Mouse (Mus musculus): ENCODE data around the gene Aff1. TPM values are rescaled to one million over a fixed set of nuclear protein-coding genes. Genes with fewer than 3 reads are reported as not detected.

The Aff1 gene
- polyA plus RNA-seq, 1 experiment from 2014 or later, result 9.9 TPM

GRCm38 (mm10) chr5:103854807-103855194 is 162.6 kb downstream of the Aff1 start:
- 92% methylated on average over 5 of the region's 5 CpGs for WGBS
- H3K4me2 ChIP-seq (ENCODE audit: low read length), result no peak overlapping the region
- H3K4me1 ChIP-seq (ENCODE audit: control insufficient read depth in 2 of 2, insufficient read depth in 2 of 2, low read length in 2 of 2), result peaks cover 6 to 8% of the 10 kb centered on the region in 2 experiments; a peak in 3 of 4 replicates
- H3K27me3 ChIP-seq (ENCODE audit: control insufficient read depth, insufficient read depth, low read length), result no peaks in the 10 kb centered on the region
- H3K9ac ChIP-seq (ENCODE audit: low read length), result no peak overlapping the region
- no peak for ATAC-seq (ENCODE audit: insufficient number of reproducible peaks, insufficient read depth, low FRiP score, low read depth)
- peaks cover 33% of the 10 kb centered on the region for H3K36me3 ChIP-seq (ENCODE audit: control insufficient read depth, insufficient read depth, low read length)
- no peak overlapping the region for H3K4me3 ChIP-seq (ENCODE audit: control insufficient read depth in 1 of 2, insufficient read depth in 1 of 2, low read depth in 1 of 2, low read length in 2 of 2)
- H3K27ac ChIP-seq (replicated peaks in 1 of 2; ENCODE audit: control insufficient read depth in 1 of 2, insufficient read depth in 1 of 2, low read depth in 2 of 2, low read length in 2 of 2), result no peak overlapping the region
- no peaks in the 10 kb centered on the region for H3K9me3 ChIP-seq (ENCODE audit: control insufficient read depth, low read length)

GRCm38 (mm10) chr5:103855483-103856211 is 163.5 kb downstream of the Aff1 start:
- WGBS, result 79% methylated on average over 14 of the region's 14 CpGs
- H3K36me3 ChIP-seq (ENCODE audit: control insufficient read depth, insufficient read depth, low read length), result peaks cover 26% of the 10 kb centered on the region
- no peaks in the 10 kb centered on the region for H3K9me3 ChIP-seq (ENCODE audit: control insufficient read depth, low read length)
- ATAC-seq (ENCODE audit: insufficient number of reproducible peaks, insufficient read depth, low FRiP score, low read depth), result 0 out of 2 replicates have a peak, but pooled peaks have one; percentile 18
- H3K4me3 ChIP-seq (ENCODE audit: control insufficient read depth in 1 of 2, insufficient read depth in 1 of 2, low read depth in 1 of 2, low read length in 2 of 2), result no peak overlapping the region
- peaks cover 6 to 8% of the 10 kb centered on the region in 2 experiments; a peak in 3 of 4 replicates for H3K4me1 ChIP-seq (ENCODE audit: control insufficient read depth in 2 of 2, insufficient read depth in 2 of 2, low read length in 2 of 2)
- no peak overlapping the region for H3K27ac ChIP-seq (replicated peaks in 1 of 2; ENCODE audit: control insufficient read depth in 1 of 2, insufficient read depth in 1 of 2, low read depth in 2 of 2, low read length in 2 of 2)
- no peaks in the 10 kb centered on the region for H3K27me3 ChIP-seq (ENCODE audit: control insufficient read depth, insufficient read depth, low read length)
- H3K4me2 ChIP-seq (ENCODE audit: low read length), result no peak overlapping the region
- H3K9ac ChIP-seq (ENCODE audit: low read length), result no peak overlapping the region

- ATAC-seq (ENCODE audit: insufficient number of reproducible peaks, insufficient read depth, low FRiP score, low read depth), result no peak
- Histone ChIP-seq H3K4me2 (ENCODE audit: low read length) (no peak overlapping the region), H3K4me3 (ENCODE audit: control insufficient read depth in 1 of 2, insufficient read depth in 1 of 2, low read depth in 1 of 2, low read length in 2 of 2) (no peak overlapping the region), H3K9me3 (ENCODE audit: control insufficient read depth, low read length) (no peaks in the 10 kb centered on the region), H3K27me3 (ENCODE audit: control insufficient read depth, insufficient read depth, low read length) (no peaks in the 10 kb centered on the region), H3K9ac (ENCODE audit: low read length) (no peak overlapping the region), H3K4me1 (ENCODE audit: control insufficient read depth in 2 of 2, insufficient read depth in 2 of 2, low read length in 2 of 2) (peaks cover 6 to 8% of the 10 kb centered on the region in 2 experiments; a peak in 3 of 4 replicates), H3K36me3 (ENCODE audit: control insufficient read depth, insufficient read depth, low read length) (peaks cover 18% of the 10 kb centered on the region), H3K27ac (replicated peaks in 1 of 2; ENCODE audit: control insufficient read depth in 1 of 2, insufficient read depth in 1 of 2, low read depth in 2 of 2, low read length in 2 of 2) (no peak overlapping the region)
- 59% methylated on average over 5 of the region's 5 CpGs for WGBS
Measured at GRCm38 (mm10) chr5:103856286-103857009, 164.3 kb downstream of the Aff1 start.

- no peak overlapping the region for H3K27ac ChIP-seq (replicated peaks in 1 of 2; ENCODE audit: control insufficient read depth in 1 of 2, insufficient read depth in 1 of 2, low read depth in 2 of 2, low read length in 2 of 2)
- no peak overlapping the region for H3K9ac ChIP-seq (ENCODE audit: low read length)
- no peak overlapping the region for H3K4me3 ChIP-seq (ENCODE audit: control insufficient read depth in 1 of 2, insufficient read depth in 1 of 2, low read depth in 1 of 2, low read length in 2 of 2)
- H3K36me3 ChIP-seq (ENCODE audit: control insufficient read depth, insufficient read depth, low read length), result peaks cover 11% of the 10 kb centered on the region
- no peaks in the 10 kb centered on the region for H3K27me3 ChIP-seq (ENCODE audit: control insufficient read depth, insufficient read depth, low read length)
- no peaks in the 10 kb centered on the region for H3K9me3 ChIP-seq (ENCODE audit: control insufficient read depth, low read length)
- WGBS, result 84% methylated on average over 2 of the region's 2 CpGs
- H3K4me1 ChIP-seq (ENCODE audit: control insufficient read depth in 2 of 2, insufficient read depth in 2 of 2, low read length in 2 of 2), result peaks cover 6 to 8% of the 10 kb centered on the region in 2 experiments; a peak in 3 of 4 replicates
- ATAC-seq (ENCODE audit: insufficient number of reproducible peaks, insufficient read depth, low FRiP score, low read depth), result no peak
- no peak overlapping the region for H3K4me2 ChIP-seq (ENCODE audit: low read length)
Measured at GRCm38 (mm10) chr5:103857151-103857550, 165.0 kb downstream of the Aff1 start.

GRCm38 (mm10) chr5:103860622-103861021 is 168.4 kb downstream of the Aff1 start:
- no peak overlapping the region for H3K9ac ChIP-seq (ENCODE audit: low read length)
- no peaks in the 10 kb centered on the region for H3K9me3 ChIP-seq (ENCODE audit: control insufficient read depth, low read length)
- H3K4me3 ChIP-seq (ENCODE audit: control insufficient read depth in 1 of 2, insufficient read depth in 1 of 2, low read depth in 1 of 2, low read length in 2 of 2), result no peak overlapping the region
- H3K4me1 ChIP-seq (ENCODE audit: control insufficient read depth in 2 of 2, insufficient read depth in 2 of 2, low read length in 2 of 2), result no peaks in the 10 kb centered on the region; a peak in 1 of 4 replicates
- H3K36me3 ChIP-seq (ENCODE audit: control insufficient read depth, insufficient read depth, low read length), result peaks cover 11% of the 10 kb centered on the region
- no peaks in the 10 kb centered on the region for H3K27me3 ChIP-seq (ENCODE audit: control insufficient read depth, insufficient read depth, low read length)
- ATAC-seq (ENCODE audit: insufficient number of reproducible peaks, insufficient read depth, low FRiP score, low read depth), result no peak
- no peak overlapping the region for H3K4me2 ChIP-seq (ENCODE audit: low read length)
- no peak overlapping the region for H3K27ac ChIP-seq (replicated peaks in 1 of 2; ENCODE audit: control insufficient read depth in 1 of 2, insufficient read depth in 1 of 2, low read depth in 2 of 2, low read length in 2 of 2)
- 83% methylated on average over 11 of the region's 11 CpGs for WGBS

- H3K9ac ChIP-seq (ENCODE audit: low read length), result no peak overlapping the region
- no peak overlapping the region for H3K4me3 ChIP-seq (ENCODE audit: control insufficient read depth in 1 of 2, insufficient read depth in 1 of 2, low read depth in 1 of 2, low read length in 2 of 2)
- no peak for ATAC-seq (ENCODE audit: insufficient number of reproducible peaks, insufficient read depth, low FRiP score, low read depth)
- H3K4me2 ChIP-seq (ENCODE audit: low read length), result no peak overlapping the region
- H3K4me1 ChIP-seq (ENCODE audit: control insufficient read depth in 2 of 2, insufficient read depth in 2 of 2, low read length in 2 of 2), result no peaks in the 10 kb centered on the region
- H3K27me3 ChIP-seq (ENCODE audit: control insufficient read depth, insufficient read depth, low read length), result no peaks in the 10 kb centered on the region
- no peaks in the 10 kb centered on the region for H3K9me3 ChIP-seq (ENCODE audit: control insufficient read depth, low read length)
- WGBS, result 91% methylated on average over 4 of the region's 4 CpGs
- no peak overlapping the region for H3K27ac ChIP-seq (replicated peaks in 1 of 2; ENCODE audit: control insufficient read depth in 1 of 2, insufficient read depth in 1 of 2, low read depth in 2 of 2, low read length in 2 of 2)
- H3K36me3 ChIP-seq (ENCODE audit: control insufficient read depth, insufficient read depth, low read length), result peaks cover 34% of the 10 kb centered on the region
Measured at GRCm38 (mm10) chr5:103863759-103864158, 171.6 kb downstream of the Aff1 start.

GRCm38 (mm10) chr5:103889766-103890165 is 197.6 kb downstream of the Aff1 start:
- no peaks in the 10 kb centered on the region for H3K27me3 ChIP-seq (ENCODE audit: control insufficient read depth, insufficient read depth, low read length)
- H3K4me1 ChIP-seq (ENCODE audit: control insufficient read depth in 2 of 2, insufficient read depth in 2 of 2, low read length in 2 of 2), result peaks cover 0 to 2% of the 10 kb centered on the region in 2 experiments; a peak in 1 of 4 replicates
- WGBS, result 82% methylated on average over 15 of the region's 15 CpGs
- H3K27ac ChIP-seq (replicated peaks in 1 of 2; ENCODE audit: control insufficient read depth in 1 of 2, insufficient read depth in 1 of 2, low read depth in 2 of 2, low read length in 2 of 2), result no peak overlapping the region
- ATAC-seq (ENCODE audit: insufficient number of reproducible peaks, insufficient read depth, low FRiP score, low read depth), result no peak
- no peak overlapping the region for H3K4me3 ChIP-seq (ENCODE audit: control insufficient read depth in 1 of 2, insufficient read depth in 1 of 2, low read depth in 1 of 2, low read length in 2 of 2)
- H3K9ac ChIP-seq (ENCODE audit: low read length), result no peak overlapping the region
- no peak overlapping the region for H3K4me2 ChIP-seq (ENCODE audit: low read length)
- peaks cover 5% of the 10 kb centered on the region for H3K36me3 ChIP-seq (ENCODE audit: control insufficient read depth, insufficient read depth, low read length)
- no peaks in the 10 kb centered on the region for H3K9me3 ChIP-seq (ENCODE audit: control insufficient read depth, low read length)

Measured in heart, embryonic 14.5 days (tissue).